Mouse (Mus musculus) cerebellum, adult 2 months (tissue): ENCODE results near the gene Slc24a2.

Experiments
- CTCF ChIP-seq: fragments of 200-500 bp; IDR thresholded peaks from 2 replicates; pipeline ENCODE4 v1.5.1; 2011; ENCODE audit warnings: low read depth, mild to moderate bottlenecking, control low read depth, low read length, moderate library complexity, borderline replicate concordance; ENCODE audit not compliant: insufficient read depth
- POLR2A ChIP-seq: fragments of 200-500 bp; IDR thresholded peaks from 2 replicates; pipeline ENCODE4 v1.6.1; 2011; ENCODE audit warnings: low read length, control low read depth, borderline replicate concordance; ENCODE audit not compliant: insufficient read depth

GRCm38 (mm10) chr4:86953519-86953918 is 276.8 kb downstream of the Slc24a2 start:
- no peak for TF ChIP-seq CTCF
- TF ChIP-seq POLR2A: no peak
